Mouse (Mus musculus) cerebellum, adult 11 months (tissue): Measurements from ENCODE around the gene Lrguk.

Experiments
- DNase-seq: peaks from one replicate; pipeline ENCODE4 v3.0.0; 2022

Lrguk gene

DNA sequence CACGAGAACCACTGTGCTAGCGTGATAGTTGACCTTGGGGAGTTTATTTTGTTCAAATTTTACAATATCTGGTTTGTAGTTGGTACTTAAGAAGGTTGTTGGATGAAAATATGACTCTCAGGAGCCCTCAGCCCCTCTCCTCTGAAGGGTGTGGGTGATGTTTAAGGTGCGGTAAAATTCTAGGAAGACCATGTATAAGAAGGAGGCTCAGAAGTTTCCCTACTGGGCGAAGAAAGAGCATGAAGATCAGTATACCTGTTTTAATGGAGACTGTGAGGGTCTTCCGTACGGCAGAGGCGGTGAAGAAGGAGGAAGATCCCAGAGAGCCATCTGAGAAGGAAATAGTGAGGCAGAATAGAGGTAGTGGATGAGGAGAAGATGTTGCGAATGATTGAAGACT is 38.0 kb downstream of the Lrguk start:
- no peak for DNase-seq

DNA sequence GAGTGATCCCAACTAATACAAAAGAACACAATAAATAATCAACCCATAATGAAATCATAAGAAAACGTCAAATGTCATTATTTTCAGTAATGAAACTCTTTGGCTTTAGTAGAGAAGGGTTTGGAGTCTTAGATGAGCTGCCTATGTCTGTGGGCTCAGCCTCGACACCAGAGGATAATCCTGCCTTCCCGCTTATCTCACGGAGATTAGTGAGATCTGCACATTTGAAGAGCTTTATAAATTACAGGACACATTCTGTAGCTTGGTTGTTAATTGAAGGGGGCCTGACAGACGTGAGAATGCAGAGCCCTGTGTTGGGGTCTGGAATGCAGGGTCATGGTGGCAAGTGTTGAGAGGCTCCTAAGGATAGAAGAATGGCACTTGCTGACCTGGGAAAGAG is 42.7 kb downstream of the Lrguk start:
- no peak for DNase-seq

GRCm38 (mm10) chr6:34073931-34074442 is 44.7 kb downstream of the Lrguk start:
- DNase-seq = no peak

DNA sequence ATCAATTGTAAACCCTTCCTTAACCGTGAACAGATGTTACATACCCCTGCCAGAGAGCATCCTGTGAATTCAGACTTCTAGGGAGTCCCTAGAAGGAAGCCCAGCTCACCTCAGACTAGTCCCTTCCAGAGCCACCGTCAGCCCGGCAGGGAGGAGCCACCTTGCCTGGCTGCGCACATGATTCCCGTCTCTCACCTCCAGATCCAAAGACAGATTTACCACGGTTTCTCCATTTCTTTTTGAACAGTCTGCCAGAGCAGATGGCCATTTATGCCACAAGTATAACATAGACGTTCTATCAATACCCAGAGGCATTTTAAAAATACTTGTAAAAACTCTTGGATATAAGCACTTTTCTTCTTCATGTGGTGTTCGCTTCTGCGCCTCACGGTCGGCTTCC is 46.3 kb downstream of the Lrguk start:
- no peak for DNase-seq

GRCm38 (mm10) chr6:34083471-34083870 is 54.2 kb downstream of the Lrguk start:
- no peak for DNase-seq

DNA sequence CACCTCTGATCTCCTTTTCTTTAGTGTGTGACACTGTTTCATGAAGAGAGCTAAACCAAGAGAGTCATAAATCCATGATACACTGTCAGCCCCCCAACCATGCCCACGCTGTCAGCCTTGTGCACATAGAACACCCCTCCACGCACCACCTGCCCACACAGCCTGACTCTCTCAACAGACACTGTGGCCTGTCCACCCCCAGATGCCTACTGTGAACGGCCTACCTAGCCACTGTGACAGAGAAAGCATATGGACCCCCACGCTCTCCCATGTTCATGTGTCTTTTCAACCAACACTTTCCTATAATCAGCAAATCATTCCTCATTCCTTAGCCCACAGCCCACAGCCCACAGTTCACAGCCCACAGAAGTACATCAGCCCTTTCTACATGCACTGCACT is 58.5 kb downstream of the Lrguk start:
- DNase-seq = no peak

DNA sequence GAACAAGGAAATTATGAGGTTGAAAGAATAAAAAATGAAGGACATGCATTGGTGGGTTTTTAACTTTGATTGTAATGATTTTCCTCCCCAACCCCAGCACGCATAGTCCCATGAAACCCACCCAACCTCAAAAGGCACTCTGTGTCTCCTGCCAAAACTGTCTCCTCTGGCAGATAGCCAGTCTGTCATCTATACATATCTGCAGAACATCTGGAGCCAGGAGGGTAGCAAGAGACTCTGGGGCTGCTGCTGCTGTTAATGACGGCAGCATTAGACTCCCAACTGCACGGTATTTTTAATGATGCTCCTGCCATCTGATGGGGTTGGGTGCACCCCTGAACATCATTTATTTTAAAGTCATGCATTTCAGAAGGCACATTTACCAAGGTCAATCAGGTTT is 59.7 kb downstream of the Lrguk start:
- no peak for DNase-seq

- DNase-seq = no peak
Observed at GRCm38 (mm10) chr6:34091537-34091936, 62.3 kb downstream of the Lrguk start.

DNA sequence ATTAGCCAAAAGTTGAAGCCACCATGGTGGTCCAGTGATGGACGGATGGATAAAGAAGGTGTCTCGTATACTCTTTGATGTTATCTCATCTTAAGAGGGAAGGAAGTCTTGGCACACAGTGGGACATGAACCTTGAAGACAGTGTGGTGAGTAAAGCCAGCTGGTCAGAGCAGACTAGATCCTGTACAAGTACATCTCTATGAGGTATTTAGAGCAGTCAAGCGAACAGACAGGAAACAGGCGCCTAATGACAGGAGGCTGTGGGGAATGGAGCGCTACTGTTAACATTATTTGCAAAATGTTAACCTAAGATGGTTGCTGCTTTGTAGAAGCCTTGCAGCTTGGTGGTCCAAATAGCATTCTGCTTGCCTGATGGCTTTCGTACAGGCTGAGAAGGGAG is 67.0 kb downstream of the Lrguk start:
- no peak for DNase-seq

- no peak for DNase-seq
Observed at GRCm38 (mm10) chr6:34096905-34097304, 67.7 kb downstream of the Lrguk start.

- DNase-seq = no peak
Observed at GRCm38 (mm10) chr6:34099725-34100124, 70.5 kb downstream of the Lrguk start.

- DNase-seq = no peak
Observed at GRCm38 (mm10) chr6:34101531-34102396, 72.5 kb downstream of the Lrguk start.

DNA sequence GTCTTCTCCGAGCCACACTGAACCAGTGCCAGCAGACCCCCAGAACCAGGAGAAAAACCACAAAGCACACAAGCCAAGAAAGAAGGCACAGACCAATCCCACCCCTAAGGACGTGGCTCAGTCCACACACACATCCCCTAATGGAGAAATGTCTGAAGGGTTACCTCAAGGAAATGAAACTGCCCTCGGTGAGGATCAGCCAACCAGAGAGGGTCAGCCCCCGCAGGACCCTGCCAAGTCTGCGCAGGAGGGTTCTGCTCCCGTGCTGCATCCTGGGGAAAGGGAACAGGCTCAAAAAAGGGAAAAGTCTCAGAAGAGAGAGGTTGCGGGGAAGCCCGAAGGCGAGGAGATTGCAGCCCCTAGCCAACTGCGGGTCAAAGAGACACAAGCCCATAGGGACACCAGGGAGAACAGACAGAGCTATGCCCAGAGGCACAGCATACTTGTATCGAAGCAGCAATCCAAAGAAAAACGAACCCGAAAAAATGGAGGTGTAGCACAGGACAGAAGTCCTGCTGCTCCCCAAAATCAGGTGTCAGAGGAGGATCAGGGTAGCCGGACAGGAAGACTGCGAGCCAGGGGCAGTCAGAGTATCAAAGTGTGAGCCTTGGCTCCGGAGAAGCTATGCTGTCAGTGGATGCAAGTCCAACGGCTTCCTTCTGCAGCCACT is 74.1 kb downstream of the Lrguk start:
- DNase-seq = no peak

GRCm38 (mm10) chr6:34110571-34110970 is 81.3 kb downstream of the Lrguk start:
- no peak for DNase-seq

DNA sequence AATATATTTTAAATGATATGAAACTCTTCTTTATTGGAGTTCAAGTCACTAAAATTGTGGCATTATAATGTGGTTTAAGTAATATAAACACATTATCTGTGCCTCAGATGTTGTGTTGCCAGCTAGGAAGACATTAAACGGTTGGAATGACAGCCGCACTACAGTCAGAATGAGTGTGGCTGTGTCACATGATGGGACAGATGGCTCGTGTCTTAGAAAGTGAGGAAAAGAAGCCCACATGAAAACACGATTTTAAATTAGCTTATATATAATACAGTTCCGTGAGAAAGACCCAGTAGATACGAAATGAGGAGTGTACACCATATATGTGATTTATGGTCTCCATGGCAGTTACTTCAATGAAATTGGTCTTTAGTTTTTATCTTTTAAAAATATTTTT is 82.2 kb downstream of the Lrguk start:
- DNase-seq = no peak

DNA sequence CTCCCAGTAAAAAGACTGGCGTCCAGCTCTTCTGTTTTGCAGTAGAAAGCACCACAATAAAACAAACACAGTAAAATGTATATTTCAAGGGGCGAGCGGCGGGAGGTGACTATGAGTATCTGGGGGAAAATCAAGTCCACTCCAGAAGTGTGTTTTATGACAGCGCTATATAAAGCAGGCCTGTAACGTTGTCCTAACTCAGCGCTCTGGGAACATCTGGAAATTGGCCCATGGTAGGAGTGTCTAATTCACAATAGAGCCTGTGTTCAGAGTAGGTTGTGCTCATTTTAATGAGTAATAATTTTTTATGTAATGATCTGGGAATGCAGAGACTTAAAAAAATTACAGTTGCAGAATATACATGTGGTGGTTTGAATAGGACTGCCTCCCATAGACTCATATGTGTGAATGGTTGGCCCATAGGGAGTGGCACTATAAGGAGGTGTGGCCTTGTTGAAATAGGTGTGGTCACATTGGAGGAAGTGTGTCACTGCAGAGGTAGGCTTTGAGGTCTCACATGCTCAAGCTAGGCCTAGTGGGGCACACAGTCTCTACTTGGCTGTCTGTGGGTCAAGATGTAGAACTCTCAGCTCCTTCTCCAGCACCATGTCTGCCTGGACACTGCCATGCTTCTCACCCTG is 87.7 kb downstream of the Lrguk start:
- no peak for DNase-seq

GRCm38 (mm10) chr6:34124401-34124800 is 95.2 kb downstream of the Lrguk start:
- no peak for DNase-seq

GRCm38 (mm10) chr6:34129261-34129660 is 100.0 kb downstream of the Lrguk start:
- DNase-seq = no peak

DNA sequence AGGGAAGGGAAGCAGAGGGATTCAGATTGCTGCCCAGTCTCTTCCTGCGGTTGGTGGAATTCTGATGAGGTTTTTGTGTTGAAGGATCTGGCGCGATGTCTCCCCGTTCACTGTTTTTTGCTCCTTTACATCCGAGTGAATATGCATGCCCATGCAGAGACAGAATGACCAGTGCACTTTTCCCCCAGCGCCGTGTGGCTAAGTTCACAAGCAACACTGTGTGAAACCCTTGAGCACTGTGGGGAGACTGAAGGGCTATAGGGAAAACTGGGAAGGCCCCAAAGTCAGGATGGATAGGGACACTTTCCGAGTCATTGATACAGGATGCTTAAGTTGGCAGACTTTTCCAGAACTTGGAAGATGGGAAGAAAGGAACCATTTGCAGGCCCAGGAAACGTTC is 103.1 kb downstream of the Lrguk start:
- no peak for DNase-seq

DNA sequence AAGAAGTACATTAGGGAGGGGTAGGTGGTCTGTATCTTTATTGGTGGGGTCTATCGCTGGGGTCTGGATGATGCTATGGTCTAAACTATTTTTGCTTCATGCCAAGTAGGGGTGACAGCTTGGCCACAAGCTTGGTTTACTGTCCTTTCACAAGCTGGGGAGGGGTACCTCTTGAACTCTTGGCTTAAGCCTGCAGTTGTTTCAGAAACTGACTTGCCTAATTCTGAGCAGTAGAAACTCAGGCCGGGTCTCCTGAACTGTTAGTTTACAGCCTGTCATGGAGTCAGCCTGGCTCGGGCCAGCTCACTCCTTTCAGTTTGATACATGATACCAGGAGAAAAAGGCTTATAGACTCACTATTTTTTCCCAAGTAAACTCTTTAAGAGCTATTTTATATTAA is 109.1 kb downstream of the Lrguk start:
- no peak for DNase-seq

DNA sequence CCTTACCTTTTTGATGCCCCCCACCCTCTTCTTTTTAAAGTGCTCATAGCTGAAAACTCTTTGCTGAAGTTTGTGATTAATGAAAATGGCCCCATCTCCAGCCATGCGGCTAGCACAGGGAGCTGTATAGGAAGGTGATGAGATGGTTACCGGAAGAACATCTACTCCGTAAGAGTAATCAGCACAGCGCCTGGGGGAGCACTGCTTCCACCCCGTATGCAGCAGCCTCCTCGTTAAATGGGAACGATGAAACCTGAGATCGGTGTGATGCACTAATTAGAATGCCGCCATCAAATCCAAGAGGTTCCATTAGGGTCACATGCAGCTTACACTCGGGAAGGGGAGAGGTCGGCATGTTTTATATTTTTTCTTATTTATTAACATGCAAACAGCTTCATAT is 113.7 kb downstream of the Lrguk start:
- no peak for DNase-seq

DNA sequence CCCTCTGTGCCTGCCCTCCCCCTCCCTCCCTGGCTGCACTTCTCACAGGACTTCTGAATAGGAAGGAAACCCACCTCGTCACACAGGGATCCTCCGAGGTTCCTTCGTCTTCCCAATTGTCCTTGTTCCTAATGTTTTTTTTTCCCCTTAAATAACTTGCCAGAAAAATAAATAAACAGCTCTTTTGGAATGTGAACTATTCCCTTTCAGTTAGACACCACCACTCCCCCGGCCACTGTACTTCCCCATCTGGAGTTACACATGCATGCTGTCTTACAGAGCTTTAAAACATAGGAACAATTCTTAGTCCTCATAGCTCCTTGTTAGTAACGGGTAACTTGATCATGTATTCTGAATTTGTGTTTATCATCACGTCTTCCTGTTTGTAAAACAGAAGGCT is 116.8 kb downstream of the Lrguk start:
- DNase-seq = no peak

DNA sequence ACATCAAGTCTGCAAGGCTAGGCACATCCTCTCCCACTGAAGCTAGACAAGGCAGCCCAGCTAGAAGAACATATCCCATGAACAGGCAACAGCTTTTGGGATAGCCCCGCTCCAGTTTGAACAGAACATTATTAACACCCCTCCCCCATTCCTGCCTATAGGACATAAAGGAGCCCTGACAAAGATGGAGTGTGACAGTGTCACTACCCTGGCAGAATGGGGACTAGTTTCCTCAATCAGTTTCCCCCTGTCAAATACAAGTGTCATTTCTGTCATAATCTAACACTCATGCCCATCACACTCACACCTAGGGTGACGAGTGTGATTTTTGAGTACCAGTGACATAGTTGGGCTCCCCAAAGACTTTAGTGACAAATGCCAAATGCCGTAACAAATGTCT is 118.8 kb downstream of the Lrguk start:
- no peak for DNase-seq

DNA sequence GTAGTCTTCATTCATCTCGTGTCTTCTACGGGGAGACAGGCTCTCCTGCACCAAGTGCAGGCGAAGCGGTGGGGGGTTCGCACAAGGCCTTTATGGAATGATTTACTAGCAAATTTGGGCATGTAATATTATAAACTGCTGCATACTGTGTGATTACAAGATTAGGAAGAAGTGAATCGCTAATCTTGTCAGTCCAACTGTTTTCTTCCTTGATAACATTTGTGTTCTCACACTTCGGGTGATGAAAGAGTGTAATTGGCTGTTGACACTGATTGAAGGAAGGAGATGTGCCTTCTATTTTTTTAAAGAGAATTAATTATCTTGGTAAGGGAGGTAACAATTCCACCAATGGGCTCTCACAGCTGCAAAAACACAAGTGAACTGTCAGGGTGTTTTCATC is 119.4 kb downstream of the Lrguk start:
- no peak for DNase-seq
